Mouse (Mus musculus): ENCODE results near the gene Adgra1. TPM values are rescaled to one million over a fixed set of nuclear protein-coding genes. Genes with fewer than 3 reads are reported as not detected.

The Adgra1 gene
- polyA plus RNA-seq, 1 experiment, result not detected

DNA sequence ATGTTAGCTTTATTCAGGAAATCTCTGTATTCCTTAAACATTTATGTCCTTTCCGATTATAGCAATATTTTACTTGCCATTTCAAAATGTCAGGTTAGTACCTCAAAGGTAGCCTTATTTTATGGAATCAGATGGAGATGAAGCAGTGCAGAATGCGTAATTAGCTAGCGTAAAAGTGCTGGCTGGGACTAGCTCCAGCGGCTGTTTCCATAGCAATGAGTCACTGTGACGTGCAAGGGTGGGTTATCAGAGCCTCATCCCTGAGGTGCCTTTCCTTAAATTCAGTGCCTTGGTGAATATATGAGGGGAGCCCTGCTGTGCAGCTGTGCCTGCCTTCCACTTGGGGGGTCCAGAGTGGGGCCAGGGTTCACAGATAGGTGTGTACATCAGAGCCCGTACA, 17.1 kb downstream of the Adgra1 start:
- H3K36me3 ChIP-seq (ENCODE audit: control insufficient read depth, insufficient read depth, low read length, poor library complexity, severe bottlenecking), result no peaks in the 10 kb centered on the region
- no peaks in the 10 kb centered on the region for H3K4me1 ChIP-seq (ENCODE audit: control insufficient read depth, insufficient read depth, low read length)
- no peaks in the 10 kb centered on the region for H3K9me3 ChIP-seq (replicated peaks; ENCODE audit: control insufficient read depth, insufficient read depth, low read length, poor library complexity, severe bottlenecking)
- no peak overlapping the region for H3K4me3 ChIP-seq (ENCODE audit: low read depth, low read length)
- TF ChIP-seq POLR2A (IDR thresholded peaks at IDR 0.05; ENCODE audit: insufficient read depth, low read length) (no peak), EP300 (IDR thresholded peaks at IDR 0.05; ENCODE audit: insufficient read depth, low read depth, low read length) (no peak), CTCF (IDR thresholded peaks at IDR 0.05; ENCODE audit: low read depth, low read length) (no peak)
- no peaks in the 10 kb centered on the region for H3K27me3 ChIP-seq (ENCODE audit: control insufficient read depth, insufficient read depth, low read length, poor library complexity, severe bottlenecking)
- H3K9ac ChIP-seq (ENCODE audit: low read depth, poor library complexity, severe bottlenecking), result no peak overlapping the region
- H3K27ac ChIP-seq (ENCODE audit: insufficient read depth, low read length), result no peak overlapping the region

GRCm38 (mm10) chr7:139855261-139855660, 21.3 kb downstream of the Adgra1 start:
- no peak for TF ChIP-seq POLR2A (IDR thresholded peaks at IDR 0.05; ENCODE audit: insufficient read depth, low read length)
- no peak for TF ChIP-seq EP300 (IDR thresholded peaks at IDR 0.05; ENCODE audit: insufficient read depth, low read depth, low read length)
- TF ChIP-seq CTCF (IDR thresholded peaks at IDR 0.05; ENCODE audit: low read depth, low read length), result no peak
- H3K27me3 ChIP-seq (ENCODE audit: control insufficient read depth, insufficient read depth, low read length, poor library complexity, severe bottlenecking), result no peaks in the 10 kb centered on the region
- no peak overlapping the region for H3K4me3 ChIP-seq (ENCODE audit: low read depth, low read length)
- H3K9ac ChIP-seq (ENCODE audit: low read depth, poor library complexity, severe bottlenecking), result no peak overlapping the region
- no peaks in the 10 kb centered on the region for H3K9me3 ChIP-seq (replicated peaks; ENCODE audit: control insufficient read depth, insufficient read depth, low read length, poor library complexity, severe bottlenecking)
- H3K27ac ChIP-seq (ENCODE audit: insufficient read depth, low read length), result no peak overlapping the region
- no peaks in the 10 kb centered on the region for H3K4me1 ChIP-seq (ENCODE audit: control insufficient read depth, insufficient read depth, low read length)
- no peaks in the 10 kb centered on the region for H3K36me3 ChIP-seq (ENCODE audit: control insufficient read depth, insufficient read depth, low read length, poor library complexity, severe bottlenecking)

GRCm38 (mm10) chr7:139861411-139861810, 27.4 kb downstream of the Adgra1 start:
- no peaks in the 10 kb centered on the region for H3K9me3 ChIP-seq (replicated peaks; ENCODE audit: control insufficient read depth, insufficient read depth, low read length, poor library complexity, severe bottlenecking)

GRCm38 (mm10) chr7:139863076-139863475, 29.1 kb downstream of the Adgra1 start:
- H3K9me3 ChIP-seq (replicated peaks; ENCODE audit: control insufficient read depth, insufficient read depth, low read length, poor library complexity, severe bottlenecking), result no peaks in the 10 kb centered on the region
- H3K9ac ChIP-seq (ENCODE audit: low read depth, poor library complexity, severe bottlenecking), result no peak overlapping the region
- TF ChIP-seq CTCF (IDR thresholded peaks at IDR 0.05; ENCODE audit: low read depth, low read length) (no peak), POLR2A (IDR thresholded peaks at IDR 0.05; ENCODE audit: insufficient read depth, low read length) (no peak)
- no peaks in the 10 kb centered on the region for H3K4me1 ChIP-seq (ENCODE audit: control insufficient read depth, insufficient read depth, low read length)
- no peak overlapping the region for H3K4me3 ChIP-seq (ENCODE audit: low read depth, low read length)
- no peaks in the 10 kb centered on the region for H3K36me3 ChIP-seq (ENCODE audit: control insufficient read depth, insufficient read depth, low read length, poor library complexity, severe bottlenecking)
- no peaks in the 10 kb centered on the region for H3K27me3 ChIP-seq (ENCODE audit: control insufficient read depth, insufficient read depth, low read length, poor library complexity, severe bottlenecking)
- no peak overlapping the region for H3K27ac ChIP-seq (ENCODE audit: insufficient read depth, low read length)

More at GRCm38 (mm10) chr7:139861411-139861810, 27.4 kb downstream of the Adgra1 start:
- Histone ChIP-seq H3K27ac (ENCODE audit: insufficient read depth, low read length) (no peak overlapping the region), H3K27me3 (ENCODE audit: control insufficient read depth, insufficient read depth, low read length, poor library complexity, severe bottlenecking) (no peaks in the 10 kb centered on the region), H3K36me3 (ENCODE audit: control insufficient read depth, insufficient read depth, low read length, poor library complexity, severe bottlenecking) (no peaks in the 10 kb centered on the region), H3K9ac (ENCODE audit: low read depth, poor library complexity, severe bottlenecking) (no peak overlapping the region), H3K4me3 (ENCODE audit: low read depth, low read length) (no peak overlapping the region), H3K4me1 (ENCODE audit: control insufficient read depth, insufficient read depth, low read length) (no peaks in the 10 kb centered on the region)
- TF ChIP-seq EP300 (IDR thresholded peaks at IDR 0.05; ENCODE audit: insufficient read depth, low read depth, low read length) (no peak), POLR2A (IDR thresholded peaks at IDR 0.05; ENCODE audit: insufficient read depth, low read length) (no peak), CTCF (IDR thresholded peaks at IDR 0.05; ENCODE audit: low read depth, low read length) (no peak)

- no peaks in the 10 kb centered on the region for H3K9me3 ChIP-seq (replicated peaks; ENCODE audit: control insufficient read depth, insufficient read depth, low read length, poor library complexity, severe bottlenecking)
- TF ChIP-seq POLR2A (IDR thresholded peaks at IDR 0.05; ENCODE audit: insufficient read depth, low read length) (no peak), CTCF (IDR thresholded peaks at IDR 0.05; ENCODE audit: low read depth, low read length) (peak; percentile 44)
- H3K9ac ChIP-seq (ENCODE audit: low read depth, poor library complexity, severe bottlenecking), result no peak overlapping the region
- no peak overlapping the region for H3K27ac ChIP-seq (ENCODE audit: insufficient read depth, low read length)
- H3K4me3 ChIP-seq (ENCODE audit: low read depth, low read length), result no peak overlapping the region
- no peaks in the 10 kb centered on the region for H3K4me1 ChIP-seq (ENCODE audit: control insufficient read depth, insufficient read depth, low read length)
- no peaks in the 10 kb centered on the region for H3K27me3 ChIP-seq (ENCODE audit: control insufficient read depth, insufficient read depth, low read length, poor library complexity, severe bottlenecking)
- H3K36me3 ChIP-seq (ENCODE audit: control insufficient read depth, insufficient read depth, low read length, poor library complexity, severe bottlenecking), result no peaks in the 10 kb centered on the region
Observed at GRCm38 (mm10) chr7:139864253-139864652, 30.3 kb downstream of the Adgra1 start.

DNA sequence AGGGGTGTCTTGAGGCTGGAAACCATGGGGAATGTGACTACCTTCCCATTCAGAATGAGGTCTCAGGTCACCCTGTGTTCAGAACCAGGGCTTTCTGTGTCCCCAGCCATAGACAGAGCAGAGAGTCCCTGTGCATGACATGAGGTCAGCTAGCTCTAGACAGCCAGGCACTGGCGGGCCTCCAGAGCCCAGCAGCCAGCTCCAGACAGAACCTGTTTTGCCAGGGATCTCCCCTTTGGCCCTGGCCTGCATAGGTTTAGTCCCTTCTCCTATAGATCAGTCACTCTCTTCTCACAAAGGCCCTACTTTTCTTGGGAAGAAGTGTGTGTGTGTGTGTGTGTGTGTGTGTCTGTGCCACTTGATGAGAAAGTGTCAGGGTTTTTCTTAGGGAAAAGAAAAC, 30.9 kb downstream of the Adgra1 start:
- H3K27ac ChIP-seq (ENCODE audit: insufficient read depth, low read length), result no peak overlapping the region
- no peaks in the 10 kb centered on the region for H3K27me3 ChIP-seq (ENCODE audit: control insufficient read depth, insufficient read depth, low read length, poor library complexity, severe bottlenecking)
- no peaks in the 10 kb centered on the region for H3K9me3 ChIP-seq (replicated peaks; ENCODE audit: control insufficient read depth, insufficient read depth, low read length, poor library complexity, severe bottlenecking)
- no peaks in the 10 kb centered on the region for H3K4me1 ChIP-seq (ENCODE audit: control insufficient read depth, insufficient read depth, low read length)
- no peak overlapping the region for H3K4me3 ChIP-seq (ENCODE audit: low read depth, low read length)
- H3K9ac ChIP-seq (ENCODE audit: low read depth, poor library complexity, severe bottlenecking), result no peak overlapping the region
- H3K36me3 ChIP-seq (ENCODE audit: control insufficient read depth, insufficient read depth, low read length, poor library complexity, severe bottlenecking), result no peaks in the 10 kb centered on the region
- TF ChIP-seq POLR2A (IDR thresholded peaks at IDR 0.05; ENCODE audit: insufficient read depth, low read length), result no peak
- no peak for TF ChIP-seq EP300 (IDR thresholded peaks at IDR 0.05; ENCODE audit: insufficient read depth, low read depth, low read length)
- no peak for TF ChIP-seq CTCF (IDR thresholded peaks at IDR 0.05; ENCODE audit: low read depth, low read length)
